In the genomic region with DNA sequence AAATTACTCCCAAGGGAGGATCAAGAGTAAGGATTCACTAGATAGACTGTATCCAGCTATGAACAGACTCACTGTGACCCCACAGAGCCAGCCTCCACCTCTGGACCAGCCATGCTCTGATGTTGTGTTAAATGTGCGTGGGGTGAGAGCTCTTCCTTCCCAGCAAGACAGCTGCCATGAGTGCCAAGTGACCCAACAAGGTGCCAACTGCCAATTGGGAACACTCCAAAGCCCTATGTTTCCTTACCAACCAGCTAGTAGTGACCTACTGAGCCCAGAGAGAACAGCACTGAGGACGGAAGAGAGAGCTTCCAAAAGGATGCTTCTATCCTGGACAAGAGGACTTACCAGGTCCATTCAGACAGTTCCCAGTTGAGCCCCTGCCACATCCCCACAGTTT, we compare ENCODE assay signal across 26 mouse cellular contexts.
A peak's percentile ranks its signal among the peaks of the same experiment; 100 is the strongest.
DNase-seq lines count a peak whose midpoint lies in the region; ATAC-seq and TF ChIP-seq lines count a peak whose summit lies in the region.
"Had no signal": no experiment of that assay in that cellular context is flagged by ENCODE, and none has a peak within 500 bp of the region (broad histone marks: within the 10 kb centered on the region; RNA-seq: fewer than 3 reads in every experiment).

No protein-coding gene starts in this region.

- WGBS in hindbrain, embryonic 10.5 days = 94% methylated on average over 2 of the region's 2 CpGs
- WGBS in hindbrain, embryonic 14.5 days = 87% methylated on average over 2 of the region's 2 CpGs
- WGBS in midbrain, postnatal 0 days = 72% methylated on average over 2 of the region's 2 CpGs
- 95% methylated on average over 2 of the region's 2 CpGs for WGBS in midbrain, embryonic 14.5 days

- no peak for TF ChIP-seq CTCF in midbrain, postnatal 0 days (IDR thresholded peaks at IDR 0.05)

- H3K4me1 ChIP-seq in hindbrain, embryonic 10.5 days (replicated peaks) = peaks cover 27% of the 10 kb centered on the region
- H3K4me1 ChIP-seq in hindbrain, embryonic 14.5 days (replicated peaks; ENCODE audit: control insufficient read depth, insufficient read depth, low read length) = peaks cover 8% of the 10 kb centered on the region
- H3K4me1 ChIP-seq in midbrain, postnatal 0 days (ENCODE audit: insufficient read depth, low read length) = 0 out of 2 replicates have a peak, but pooled peaks cover 3% of the 10 kb centered on the region
- peaks cover 14% of the 10 kb centered on the region for H3K4me1 ChIP-seq in midbrain, embryonic 14.5 days (ENCODE audit: control insufficient read depth, insufficient read depth, low read length)

- H3K27ac ChIP-seq in hindbrain, embryonic 10.5 days = peak overlapping the region; percentile 45; the same call in 1 of the 2 replicates
- no peak overlapping the region; the same call in 1 of the 2 replicates for H3K27ac ChIP-seq in hindbrain, embryonic 14.5 days
- H3K27ac ChIP-seq in midbrain, postnatal 0 days (ENCODE audit: low read depth, low read length) = no peak overlapping the region
- H3K27ac ChIP-seq in midbrain, embryonic 14.5 days (replicated peaks; ENCODE audit: low read depth, low read length) = no peak overlapping the region
- H3K27ac ChIP-seq: hindbrain, embryonic 15.5 days; layer of hippocampus, adult 2 months; left cerebral cortex, adult 2 months; liver, embryonic 14.5 days; neural tube, embryonic 13.5 days; stomach, postnatal 0 days had no signal

- no peaks in the 10 kb centered on the region for H3K36me3 ChIP-seq in hindbrain, embryonic 10.5 days
- no peaks in the 10 kb centered on the region for H3K36me3 ChIP-seq in hindbrain, embryonic 14.5 days (replicated peaks; ENCODE audit: control insufficient read depth, insufficient read depth)
- H3K36me3 ChIP-seq in midbrain, postnatal 0 days (ENCODE audit: insufficient read depth, low read length) = no peaks in the 10 kb centered on the region
- no peaks in the 10 kb centered on the region for H3K36me3 ChIP-seq in midbrain, embryonic 14.5 days (ENCODE audit: control insufficient read depth, insufficient read depth, low read length)
- H3K36me3 ChIP-seq: heart, embryonic 12.5 days; hindbrain, embryonic 15.5 days; neural tube, embryonic 13.5 days had no signal

- ATAC-seq in cerebellum, adult (ENCODE audit: insufficient number of reproducible peaks, low FRiP score, low TSS enrichment) = no peak
- no peak for ATAC-seq in hindbrain, embryonic 14.5 days (ENCODE audit: low FRiP score)
- no peak for ATAC-seq in midbrain, postnatal 0 days (ENCODE audit: low FRiP score)
- no peak for ATAC-seq in midbrain, embryonic 14.5 days (ENCODE audit: low FRiP score, low TSS enrichment)
- ATAC-seq: CD4-positive, CD25-positive, alpha-beta regulatory T cell, adult 4 months; forebrain, embryonic 14.5 days; inflammation-experienced regulatory T-cells, adult 6 months had no signal

- H3K4me3 ChIP-seq in hindbrain, embryonic 10.5 days = no peak overlapping the region
- no peak overlapping the region for H3K4me3 ChIP-seq in hindbrain, embryonic 14.5 days (replicated peaks; ENCODE audit: low read length)
- no peak overlapping the region for H3K4me3 ChIP-seq in midbrain, postnatal 0 days (ENCODE audit: low read depth, low read length)
- no peak overlapping the region for H3K4me3 ChIP-seq in midbrain, embryonic 14.5 days (replicated peaks; ENCODE audit: low read depth, low read length)
- H3K4me3 ChIP-seq: heart, embryonic 12.5 days; hindbrain, embryonic 15.5 days; layer of hippocampus, adult 2 months; left cerebral cortex, adult 2 months; neural tube, embryonic 13.5 days had no signal

- no peaks in the 10 kb centered on the region for H3K27me3 ChIP-seq in hindbrain, embryonic 10.5 days (ENCODE audit: insufficient read depth, poor library complexity, severe bottlenecking)
- H3K27me3 ChIP-seq in hindbrain, embryonic 14.5 days (ENCODE audit: control insufficient read depth, insufficient read depth, low read length) = no peaks in the 10 kb centered on the region
- H3K27me3 ChIP-seq in midbrain, postnatal 0 days (ENCODE audit: insufficient read depth, low read length) = no peaks in the 10 kb centered on the region
- H3K27me3 ChIP-seq in midbrain, embryonic 14.5 days (ENCODE audit: control insufficient read depth, insufficient read depth, low read length) = no peaks in the 10 kb centered on the region
- H3K27me3 ChIP-seq: heart, embryonic 12.5 days; hindbrain, embryonic 15.5 days; neural tube, embryonic 13.5 days had no signal

- peak; percentile 16 for DNase-seq in cerebellum, adult 9-11 months
- DNase-seq in hindbrain, embryonic 10.5 days (ENCODE audit: low spot score) = no peak
- no peak for DNase-seq in hindbrain, embryonic 14.5 days (ENCODE audit: low spot score)
- peak; percentile 46 for DNase-seq in midbrain, postnatal 0 days (ENCODE audit: low spot score)
- DNase-seq in midbrain, embryonic 14.5 days = no peak
- no peak for DNase-seq in lung, postnatal 36 days
- DNase-seq: adrenal gland, adult 2 months; gastrocnemius, postnatal 25 days; heart, postnatal 4 days; kidney, adult 2 months; kidney, postnatal 36 days; lung, adult 2 months; lung, postnatal 10 days; right cerebral cortex, postnatal 4 days; thymus, postnatal 4 days had no signal

- no peak overlapping the region for H3K4me2 ChIP-seq in hindbrain, embryonic 14.5 days (replicated peaks)
- no peak overlapping the region for H3K4me2 ChIP-seq in midbrain, postnatal 0 days (ENCODE audit: low read depth, low read length, poor library complexity, severe bottlenecking)
- H3K4me2 ChIP-seq in midbrain, embryonic 14.5 days (ENCODE audit: low read length) = no peak overlapping the region
- H3K4me2 ChIP-seq: heart, embryonic 12.5 days; hindbrain, embryonic 15.5 days; neural tube, embryonic 13.5 days had no signal

- H3K9me3 ChIP-seq in hindbrain, embryonic 10.5 days = no peaks in the 10 kb centered on the region
- no peaks in the 10 kb centered on the region for H3K9me3 ChIP-seq in hindbrain, embryonic 14.5 days (ENCODE audit: control insufficient read depth, low read length)
- no peaks in the 10 kb centered on the region for H3K9me3 ChIP-seq in midbrain, postnatal 0 days (ENCODE audit: low read length)
- peaks cover under 1% of the 10 kb centered on the region; the same call in 1 of the 2 replicates for H3K9me3 ChIP-seq in midbrain, embryonic 14.5 days (ENCODE audit: control insufficient read depth, low read length)
- H3K9me3 ChIP-seq: heart, embryonic 12.5 days; hindbrain, embryonic 15.5 days; neural tube, embryonic 13.5 days had no signal

- H3K9ac ChIP-seq in hindbrain, embryonic 14.5 days = no peak overlapping the region
- no peak overlapping the region for H3K9ac ChIP-seq in midbrain, postnatal 0 days (replicated peaks; ENCODE audit: low read length, poor library complexity, severe bottlenecking)
- H3K9ac ChIP-seq in midbrain, embryonic 14.5 days (replicated peaks; ENCODE audit: low read length) = no peak overlapping the region
- H3K9ac ChIP-seq: heart, embryonic 12.5 days; hindbrain, embryonic 15.5 days; liver, embryonic 14.5 days; neural tube, embryonic 13.5 days had no signal

Comparison
In these comparisons a context has a peak if more than half of its experiments do, and no peak if none do; other contexts are left out.
1. DNase-seq: peak in cerebellum, adult 9-11 months (single experiment) and midbrain, postnatal 0 days (single experiment); none in hindbrain, embryonic 10.5 days (single experiment), hindbrain, embryonic 14.5 days (single experiment), midbrain, embryonic 14.5 days (single experiment) and lung, postnatal 36 days (single experiment).